Mouse (Mus musculus): ENCODE results near the gene Gli2. TPM values are rescaled to one million over a fixed set of nuclear protein-coding genes. Genes with fewer than 3 reads are reported as not detected.

Gli2 gene
- total and polyA plus RNA-seq, 3 experiments: 1.5 to 11.3 TPM; not detected in 1

DNA sequence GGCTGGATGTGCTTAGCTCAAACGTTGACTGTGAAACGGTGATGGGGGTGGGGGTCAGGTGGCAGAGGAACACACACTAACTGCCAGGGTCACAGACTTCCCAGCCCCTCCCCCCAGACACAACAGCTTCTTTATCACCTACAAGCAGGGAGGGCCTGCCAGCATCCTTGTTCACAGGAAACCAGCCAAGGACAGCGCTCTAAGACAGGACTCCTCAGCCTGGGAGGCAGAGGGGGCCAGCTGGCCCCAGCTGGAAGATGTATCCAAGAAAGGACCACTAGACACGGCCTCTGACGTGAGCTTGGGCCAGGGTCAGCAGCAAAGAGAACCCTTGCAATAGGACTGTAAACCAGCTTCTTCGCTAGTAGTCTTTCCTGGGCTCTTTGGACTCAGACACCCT, 65.1 kb downstream of the Gli2 start:
- Histone ChIP-seq H3K4me1 (ENCODE audit: control insufficient read depth in 1 of 2, insufficient read depth in 2 of 2, low read length in 2 of 2) (no peaks in the 10 kb centered on the region), H3K27ac (ENCODE audit: control insufficient read depth, low read depth, low read length) (no peak overlapping the region), H3K9me3 (replicated peaks; ENCODE audit: insufficient read depth, low read length) (no peaks in the 10 kb centered on the region), H3K36me3 (ENCODE audit: control insufficient read depth in 1 of 2, insufficient read depth in 2 of 2, low read length in 2 of 2) (0 out of 4 replicates have a peak, but pooled peaks cover 0 to 2% of the 10 kb centered on the region in 2 experiments), H3K4me3 (ENCODE audit: control insufficient read depth in 1 of 2, insufficient read depth in 1 of 2, low read depth in 2 of 2, low read length in 2 of 2) (no peak overlapping the region), H3K79me2 (ENCODE audit: control insufficient read depth, insufficient read depth, low read length, poor library complexity) (no peaks in the 10 kb centered on the region), H3K9ac (ENCODE audit: control insufficient read depth, low read depth, low read length, poor library complexity, severe bottlenecking) (no peak overlapping the region), H3K27me3 (ENCODE audit: control insufficient read depth in 1 of 2, insufficient read depth in 2 of 2, low read length in 2 of 2) (no peaks in the 10 kb centered on the region)
- DNase-seq (ENCODE audit: low read depth, low spot score): no peak
- TF ChIP-seq ETS1 (IDR thresholded peaks at IDR 0.05; ENCODE audit: low read depth, low read length): no peak
- TF ChIP-seq NRF1 (IDR thresholded peaks at IDR 0.05; ENCODE audit: insufficient read depth, low read depth, low read length, poor library complexity, severe bottlenecking): no peak
- TF ChIP-seq MXI1 (IDR thresholded peaks at IDR 0.05; ENCODE audit: low read depth, low read length): no peak
- no peak for TF ChIP-seq E2F4 (IDR thresholded peaks at IDR 0.05; ENCODE audit: borderline replicate concordance, low read depth, low read length)
- no peak for TF ChIP-seq ZC3H11A (IDR thresholded peaks at IDR 0.05; ENCODE audit: low read depth, low read length)
- no peak for TF ChIP-seq USF2 (IDR thresholded peaks at IDR 0.05; ENCODE audit: borderline replicate concordance in 1 of 2, insufficient read depth in 1 of 2, low read depth in 1 of 2, low read length in 2 of 2)
- TF ChIP-seq TBP (IDR thresholded peaks at IDR 0.05; ENCODE audit: low read depth, low read length): no peak
- TF ChIP-seq TAL1 (IDR thresholded peaks at IDR 0.05; ENCODE audit: low read length): no peak
- no peak for TF ChIP-seq BHLHE40 (IDR thresholded peaks at IDR 0.05; ENCODE audit: borderline replicate concordance, low read depth, low read length)
- TF ChIP-seq ZMIZ1 (IDR thresholded peaks at IDR 0.05; ENCODE audit: low read depth, low read length): no peak
- TF ChIP-seq HCFC1 (IDR thresholded peaks at IDR 0.05; ENCODE audit: low read depth, low read length): no peak
- TF ChIP-seq GABPA (IDR thresholded peaks at IDR 0.05; ENCODE audit: low read depth, low read length): no peak
- no peak for TF ChIP-seq POLR2AphosphoS5 (IDR thresholded peaks at IDR 0.05; ENCODE audit: borderline replicate concordance, low read depth, low read length)
- TF ChIP-seq RCOR1 (IDR thresholded peaks at IDR 0.05; ENCODE audit: low read depth, low read length): no peak
- TF ChIP-seq TCF12 (IDR thresholded peaks at IDR 0.05; ENCODE audit: low read depth, low read length): no peak
- no peak for TF ChIP-seq ELF1 (IDR thresholded peaks at IDR 0.05; ENCODE audit: low read depth, low read length)
- TF ChIP-seq UBTF (IDR thresholded peaks at IDR 0.05; ENCODE audit: borderline replicate concordance, insufficient read depth, low read depth, low read length): no peak
- no peak for TF ChIP-seq MAFK (IDR thresholded peaks at IDR 0.05; ENCODE audit: borderline replicate concordance, low read depth, low read length)

DNA sequence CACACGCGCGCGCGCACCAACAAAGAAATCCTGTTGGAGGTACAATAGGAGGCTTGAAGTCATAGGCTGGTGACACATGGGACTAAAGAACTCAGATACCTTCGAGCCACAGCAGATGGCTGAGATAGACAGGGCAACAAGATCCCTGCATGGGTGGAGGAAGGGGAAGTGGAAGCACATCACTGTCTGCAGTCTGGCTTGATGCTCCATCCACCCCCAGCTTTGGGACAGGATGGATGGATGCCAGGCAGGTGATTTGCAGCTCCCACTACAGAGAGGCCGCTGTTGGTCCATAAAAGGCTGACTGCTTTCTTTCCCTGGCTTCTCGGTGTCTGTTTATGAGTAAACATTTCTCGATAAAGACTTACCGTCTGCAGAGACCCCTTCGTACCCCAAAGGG, 65.9 kb downstream of the Gli2 start:
- no peaks in the 10 kb centered on the region for H3K79me2 ChIP-seq (ENCODE audit: control insufficient read depth, insufficient read depth, low read length, poor library complexity)
- H3K4me3 ChIP-seq (ENCODE audit: control insufficient read depth in 1 of 2, insufficient read depth in 1 of 2, low read depth in 2 of 2, low read length in 2 of 2): no peak overlapping the region
- H3K9ac ChIP-seq (ENCODE audit: control insufficient read depth, low read depth, low read length, poor library complexity, severe bottlenecking): no peak overlapping the region
- peaks cover 0 to 3% of the 10 kb centered on the region in 2 experiments; a peak in 1 of 4 replicates for H3K4me1 ChIP-seq (ENCODE audit: control insufficient read depth in 1 of 2, insufficient read depth in 2 of 2, low read length in 2 of 2)
- H3K9me3 ChIP-seq (replicated peaks; ENCODE audit: insufficient read depth, low read length): no peaks in the 10 kb centered on the region
- 0 out of 4 replicates have a peak, but pooled peaks cover 0 to 2% of the 10 kb centered on the region in 2 experiments for H3K36me3 ChIP-seq (ENCODE audit: control insufficient read depth in 1 of 2, insufficient read depth in 2 of 2, low read length in 2 of 2)
- peak; percentile 36 for DNase-seq (ENCODE audit: low read depth, low spot score)
- H3K27ac ChIP-seq (ENCODE audit: control insufficient read depth, low read depth, low read length): no peak overlapping the region
- no peaks in the 10 kb centered on the region for H3K27me3 ChIP-seq (ENCODE audit: control insufficient read depth in 1 of 2, insufficient read depth in 2 of 2, low read length in 2 of 2)
- no peak for TF ChIP-seq RCOR1 (IDR thresholded peaks at IDR 0.05; ENCODE audit: low read depth, low read length)
- TF ChIP-seq ZC3H11A (IDR thresholded peaks at IDR 0.05; ENCODE audit: low read depth, low read length): no peak
- no peak for TF ChIP-seq MEF2A (IDR thresholded peaks at IDR 0.05; ENCODE audit: extremely low read depth, insufficient replicate concordance, low read depth, low read length, poor library complexity, severe bottlenecking)
- TF ChIP-seq ETS1 (IDR thresholded peaks at IDR 0.05; ENCODE audit: low read depth, low read length): no peak
- no peak for TF ChIP-seq SIN3A (IDR thresholded peaks at IDR 0.05; ENCODE audit: low read length)
- TF ChIP-seq NRF1 (IDR thresholded peaks at IDR 0.05; ENCODE audit: insufficient read depth, low read depth, low read length, poor library complexity, severe bottlenecking): no peak
- no peak for TF ChIP-seq SMC3 (IDR thresholded peaks at IDR 0.05; ENCODE audit: low read depth, low read length)
- no peak for TF ChIP-seq TBP (IDR thresholded peaks at IDR 0.05; ENCODE audit: low read depth, low read length)

Measured in MEL (cell line).